ENCODE assay signal across 13 mouse cellular contexts in the genomic region with DNA sequence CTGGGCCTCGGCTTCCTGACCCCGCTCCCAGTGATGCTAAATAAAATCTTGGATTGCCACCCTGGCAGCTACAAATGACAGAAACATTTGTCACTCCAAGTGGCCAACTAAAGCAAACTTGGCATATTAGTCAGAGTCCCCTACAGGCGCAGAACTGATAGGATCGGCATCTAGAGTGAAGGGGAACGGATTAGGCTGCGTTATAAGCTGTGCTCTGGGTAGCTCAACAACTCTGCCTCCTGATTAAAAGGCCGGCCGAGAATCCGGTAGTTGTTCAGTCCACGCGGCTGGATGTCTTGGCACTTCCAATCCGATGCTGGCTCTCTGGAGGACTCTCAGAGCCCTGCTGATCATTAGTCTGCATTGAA. TPM values are rescaled to one million over a fixed set of nuclear protein-coding genes. Genes with fewer than 3 reads are reported as not detected.
DNase-seq lines count a peak whose midpoint lies in the region; ATAC-seq lines count a peak whose summit lies in the region.
"Had no signal": no experiment of that assay in that cellular context is flagged by ENCODE, and none has a peak within 500 bp of the region (broad histone marks: within the 10 kb centered on the region; RNA-seq: fewer than 3 reads in every experiment).

No protein-coding gene starts in this region.

- H3K27me3 ChIP-seq in limb, embryonic 12.5 days = peaks cover 94% of the 10 kb centered on the region
- peaks cover 97% of the 10 kb centered on the region for H3K27me3 ChIP-seq in limb, embryonic 10.5 days (ENCODE audit: low read depth, poor library complexity, severe bottlenecking)
- H3K27me3 ChIP-seq in forebrain, embryonic 16.5 days (replicated peaks; ENCODE audit: control insufficient read depth, insufficient read depth, low read length) = peaks cover 48% of the 10 kb centered on the region
- peaks cover 96% of the 10 kb centered on the region for H3K27me3 ChIP-seq in midbrain, embryonic 10.5 days (ENCODE audit: low read depth, poor library complexity, severe bottlenecking)

- ATAC-seq in limb, embryonic 12.5 days (ENCODE audit: insufficient number of reproducible peaks, insufficient read depth, low FRiP score, low TSS enrichment, low read depth) = no peak
- ATAC-seq in forebrain, embryonic 16.5 days = peak; percentile 19; the same call in 1 of the 2 replicates

- no peak overlapping the region for H3K27ac ChIP-seq in limb, embryonic 12.5 days
- no peak overlapping the region for H3K27ac ChIP-seq in limb, embryonic 10.5 days
- H3K27ac ChIP-seq in forebrain, embryonic 16.5 days (ENCODE audit: low read length) = no peak overlapping the region
- peak overlapping the region; percentile 53; the same call in 1 of the 2 replicates for H3K27ac ChIP-seq in midbrain, embryonic 10.5 days (replicated peaks)
- H3K27ac ChIP-seq: heart, adult 2 months; liver, embryonic 15.5 days had no signal

- H3K4me3 ChIP-seq in limb, embryonic 12.5 days (replicated peaks) = 0 out of 2 replicates have a peak overlapping the region, but pooled peaks have one; percentile 9
- H3K4me3 ChIP-seq in limb, embryonic 10.5 days = no peak overlapping the region
- H3K4me3 ChIP-seq in forebrain, embryonic 16.5 days (replicated peaks; ENCODE audit: low read length) = peak overlapping the region; percentile 42
- peak overlapping the region; percentile 43; the same call in 1 of the 2 replicates for H3K4me3 ChIP-seq in midbrain, embryonic 10.5 days
- H3K4me3 ChIP-seq: heart, adult 2 months; liver, embryonic 15.5 days had no signal

- H3K4me1 ChIP-seq in limb, embryonic 12.5 days (replicated peaks) = peaks cover 7% of the 10 kb centered on the region
- H3K4me1 ChIP-seq in limb, embryonic 10.5 days = peaks cover 22% of the 10 kb centered on the region
- peaks cover 13% of the 10 kb centered on the region for H3K4me1 ChIP-seq in forebrain, embryonic 16.5 days (replicated peaks; ENCODE audit: control insufficient read depth, insufficient read depth, low read length)
- H3K4me1 ChIP-seq in midbrain, embryonic 10.5 days = peaks cover 48% of the 10 kb centered on the region
- H3K4me1 ChIP-seq: liver, embryonic 15.5 days had no signal

- no peaks in the 10 kb centered on the region for H3K36me3 ChIP-seq in limb, embryonic 12.5 days
- no peaks in the 10 kb centered on the region for H3K36me3 ChIP-seq in limb, embryonic 10.5 days
- no peaks in the 10 kb centered on the region for H3K36me3 ChIP-seq in forebrain, embryonic 16.5 days (ENCODE audit: control insufficient read depth, insufficient read depth)
- no peaks in the 10 kb centered on the region for H3K36me3 ChIP-seq in midbrain, embryonic 10.5 days
- H3K36me3 ChIP-seq: liver, embryonic 15.5 days had no signal

- no peaks in the 10 kb centered on the region for H3K9me3 ChIP-seq in limb, embryonic 12.5 days
- H3K9me3 ChIP-seq in limb, embryonic 10.5 days (replicated peaks) = no peaks in the 10 kb centered on the region
- no peaks in the 10 kb centered on the region for H3K9me3 ChIP-seq in forebrain, embryonic 16.5 days (ENCODE audit: control insufficient read depth, low read length)
- H3K9me3 ChIP-seq in midbrain, embryonic 10.5 days (replicated peaks) = no peaks in the 10 kb centered on the region
- H3K9me3 ChIP-seq: liver, embryonic 15.5 days had no signal

- no peak for DNase-seq in limb, embryonic 10.5 days (ENCODE audit: low spot score)
- no peak for DNase-seq in midbrain, embryonic 10.5 days (ENCODE audit: low spot score)
- DNase-seq in spleen, postnatal 10 days (ENCODE audit: low spot score in 2 of 2) = no peak
- DNase-seq in lung, postnatal 4 days = no peak
- no peak for DNase-seq in gastrocnemius, adult 8-10 months (ENCODE audit: low spot score in 2 of 2)
- DNase-seq: heart, adult 2 months; heart, postnatal 10 days; kidney, adult 11 months; thymus, adult 2 months had no signal

- WGBS in limb, embryonic 12.5 days = 11% methylated on average over 12 of the region's 12 CpGs
- 20% methylated on average over 12 of the region's 12 CpGs for WGBS in limb, embryonic 10.5 days
- 3% methylated on average over 12 of the region's 12 CpGs for WGBS in forebrain, embryonic 16.5 days
- WGBS in midbrain, embryonic 10.5 days = 5% methylated on average over 12 of the region's 12 CpGs

- H3K4me2 ChIP-seq in limb, embryonic 12.5 days = no peak overlapping the region
- peak overlapping the region; percentile 71 for H3K4me2 ChIP-seq in forebrain, embryonic 16.5 days (ENCODE audit: low read length)
- H3K4me2 ChIP-seq: liver, embryonic 15.5 days had no signal

- no peak overlapping the region for H3K9ac ChIP-seq in limb, embryonic 12.5 days (replicated peaks)
- no peak overlapping the region; the same call in 1 of the 2 replicates for H3K9ac ChIP-seq in forebrain, embryonic 16.5 days (replicated peaks; ENCODE audit: low read depth, low read length)
- H3K9ac ChIP-seq: liver, embryonic 15.5 days had no signal

RNA-seq across cellular contexts. Expression of a gene that starts 14.1 kb away (rescaled TPM):
- 2.5 and 3.3 TPM in 2 replicates for polyA plus RNA-seq in limb, embryonic 12.5 days (2016; fragmentation: Nextera tagmentation; extraction: Ambion mirVana)
- 0.49 and 0.65 TPM in 2 replicates for polyA plus RNA-seq in limb, embryonic 10.5 days (2016; fragmentation: Nextera tagmentation; extraction: Ambion mirVana)
- polyA plus RNA-seq in forebrain, embryonic 16.5 days (2015; fragmentation: Nextera tagmentation; extraction: Ambion mirVana) = 4.3 and 4.7 TPM in 2 replicates
- 1.1 and 1.3 TPM in 2 replicates for polyA plus RNA-seq in midbrain, embryonic 10.5 days (2016; fragmentation: Nextera tagmentation; extraction: Ambion mirVana)
- total RNA-seq in gastrocnemius, adult 8-10 months (2022) = under 1 TPM in 3 of 4 experiments, not detected in 1; 0.36 to 0.67 (median 0.48) TPM
- total RNA-seq: heart, postnatal 10 days; megakaryocyte progenitor cell, adult 5-6 weeks had no signal

RNA-seq across cellular contexts. Expression of a gene that starts 14.2 kb away (rescaled TPM):
- polyA plus RNA-seq in limb, embryonic 12.5 days (2016; fragmentation: Nextera tagmentation; extraction: Ambion mirVana) = 17.5 and 18.7 TPM in 2 replicates
- 4.4 and 9.7 TPM in 2 replicates for polyA plus RNA-seq in limb, embryonic 10.5 days (2016; fragmentation: Nextera tagmentation; extraction: Ambion mirVana)
- 60.3 and 67.1 TPM in 2 replicates for polyA plus RNA-seq in forebrain, embryonic 16.5 days (2015; fragmentation: Nextera tagmentation; extraction: Ambion mirVana)
- polyA plus RNA-seq in midbrain, embryonic 10.5 days (2016; fragmentation: Nextera tagmentation; extraction: Ambion mirVana) = 39.6 and 58.5 TPM in 2 replicates
- total RNA-seq in gastrocnemius, adult 8-10 months (2022) = 10 to 100 TPM in 1 of 4 experiments, 1 to 10 TPM in 3; 7.3 to 11.0 (median 8.3) TPM

RNA-seq across cellular contexts. Expression of a gene that starts 22.5 kb away (rescaled TPM):
- 11.8 and 11.9 TPM in 2 replicates for polyA plus RNA-seq in limb, embryonic 12.5 days (2016; fragmentation: Nextera tagmentation; extraction: Ambion mirVana)
- polyA plus RNA-seq in limb, embryonic 10.5 days (2016; fragmentation: Nextera tagmentation; extraction: Ambion mirVana) = 9.0 and 11.1 TPM in 2 replicates
- polyA plus RNA-seq in forebrain, embryonic 16.5 days (2015; fragmentation: Nextera tagmentation; extraction: Ambion mirVana) = 14.4 and 17.7 TPM in 2 replicates
- polyA plus RNA-seq in midbrain, embryonic 10.5 days (2016; fragmentation: Nextera tagmentation; extraction: Ambion mirVana) = 11.4 and 13.0 TPM in 2 replicates
- 10 to 100 TPM; 44.3 to 53.2 (median 47.5) TPM for total RNA-seq in gastrocnemius, adult 8-10 months (2022)

RNA-seq across cellular contexts. Expression of a gene that starts 44.0 kb away (rescaled TPM):
- 1.8 and 1.9 TPM in 2 replicates for polyA plus RNA-seq in limb, embryonic 12.5 days (2016; fragmentation: Nextera tagmentation; extraction: Ambion mirVana)
- 0.78 and 1.3 TPM in 2 replicates for polyA plus RNA-seq in limb, embryonic 10.5 days (2016; fragmentation: Nextera tagmentation; extraction: Ambion mirVana)
- 22.7 and 23.5 TPM in 2 replicates for polyA plus RNA-seq in forebrain, embryonic 16.5 days (2015; fragmentation: Nextera tagmentation; extraction: Ambion mirVana)
- 5.3 and 7.5 TPM in 2 replicates for polyA plus RNA-seq in midbrain, embryonic 10.5 days (2016; fragmentation: Nextera tagmentation; extraction: Ambion mirVana)
- not detected for total RNA-seq in gastrocnemius, adult 8-10 months (2022)
- total RNA-seq: heart, postnatal 10 days; megakaryocyte progenitor cell, adult 5-6 weeks had no signal

RNA-seq across cellular contexts. Expression of a gene that starts 44.3 kb away (rescaled TPM):
- polyA plus RNA-seq in limb, embryonic 12.5 days (2016; fragmentation: Nextera tagmentation; extraction: Ambion mirVana) = 104 and 107 TPM in 2 replicates
- 71.7 and 93.8 TPM in 2 replicates for polyA plus RNA-seq in limb, embryonic 10.5 days (2016; fragmentation: Nextera tagmentation; extraction: Ambion mirVana)
- 127 TPM in 2 replicates for polyA plus RNA-seq in forebrain, embryonic 16.5 days (2015; fragmentation: Nextera tagmentation; extraction: Ambion mirVana)
- 72.6 and 85.2 TPM in 2 replicates for polyA plus RNA-seq in midbrain, embryonic 10.5 days (2016; fragmentation: Nextera tagmentation; extraction: Ambion mirVana)
- 10 to 100 TPM; 11.6 to 19.1 (median 15.1) TPM for total RNA-seq in gastrocnemius, adult 8-10 months (2022)
